Mouse (Mus musculus): Measurements from ENCODE around the gene Lrrc49. TPM values are rescaled to one million over a fixed set of nuclear protein-coding genes. Genes with fewer than 3 reads are reported as not detected.

Gene Lrrc49
- total RNA-seq, 2 experiments from 2014 or later, result 2.1 to 2.6 TPM

DNA sequence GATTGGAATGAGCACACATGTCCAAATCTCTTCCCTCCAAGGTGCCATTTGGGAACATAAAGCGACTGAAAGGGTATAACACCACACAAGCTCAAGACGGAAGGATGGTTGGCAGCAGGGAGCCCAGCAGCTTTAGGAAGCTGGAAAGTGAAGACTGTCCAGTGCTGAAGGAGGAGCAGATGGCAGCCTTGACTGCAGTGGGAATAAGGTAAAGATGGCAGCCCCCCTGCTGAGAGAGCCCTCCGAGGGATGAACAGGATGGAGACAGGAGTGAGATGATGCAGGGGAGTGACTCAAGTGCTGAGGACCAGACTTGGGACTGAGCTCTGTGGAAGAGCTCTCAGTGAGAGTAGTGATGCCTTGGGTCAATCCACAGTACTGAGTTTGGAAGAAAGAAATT is 79.9 kb downstream of the Lrrc49 start:
- intact Hi-C loops (cut with DNase I), result no loop called here
- DNase-seq, result no peak

DNA sequence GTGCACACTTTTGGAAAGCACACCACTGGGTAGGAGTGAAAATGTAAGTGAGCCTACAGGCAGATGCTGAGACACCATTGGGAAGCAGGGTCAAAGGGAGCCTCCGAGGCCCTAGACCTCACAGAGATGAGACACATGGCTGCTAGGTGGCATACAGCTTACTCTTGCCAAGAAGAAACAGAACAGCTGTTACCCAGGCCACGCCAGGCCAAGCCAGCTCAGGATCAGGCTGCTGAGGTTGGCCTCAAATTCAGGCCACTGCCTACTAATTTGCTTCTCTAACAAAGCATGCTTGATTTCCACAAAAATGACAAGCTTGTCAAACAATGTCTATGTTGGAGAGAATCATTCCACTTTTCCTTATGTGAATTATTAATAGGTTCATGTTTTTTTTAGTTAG is 83.0 kb downstream of the Lrrc49 start:
- DNase-seq, result peak in 1 of 2 experiments; percentile 17
- intact Hi-C loops (cut with DNase I), result no loop called here

DNA sequence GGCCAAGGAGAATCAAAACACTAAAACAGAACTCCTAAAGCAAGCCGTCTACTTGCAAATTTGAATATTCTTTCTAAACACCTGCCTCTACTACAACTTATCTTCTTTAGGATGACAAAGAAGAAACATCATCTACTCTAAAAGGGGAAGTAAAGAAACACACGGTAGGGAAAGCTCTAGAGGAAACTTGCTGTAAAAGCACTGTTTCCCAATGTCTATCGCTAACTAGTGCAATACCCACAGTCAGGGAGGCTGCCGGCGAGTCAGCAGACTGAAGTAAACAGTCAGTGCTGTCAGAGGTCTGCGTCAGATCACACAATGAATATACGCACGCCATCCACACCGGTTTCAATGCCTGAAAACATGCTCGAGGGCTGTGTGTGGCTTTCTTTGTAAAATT is 86.0 kb downstream of the Lrrc49 start:
- DNase-seq, result no peak
- intact Hi-C loops (cut with DNase I), result no loop called here

DNA sequence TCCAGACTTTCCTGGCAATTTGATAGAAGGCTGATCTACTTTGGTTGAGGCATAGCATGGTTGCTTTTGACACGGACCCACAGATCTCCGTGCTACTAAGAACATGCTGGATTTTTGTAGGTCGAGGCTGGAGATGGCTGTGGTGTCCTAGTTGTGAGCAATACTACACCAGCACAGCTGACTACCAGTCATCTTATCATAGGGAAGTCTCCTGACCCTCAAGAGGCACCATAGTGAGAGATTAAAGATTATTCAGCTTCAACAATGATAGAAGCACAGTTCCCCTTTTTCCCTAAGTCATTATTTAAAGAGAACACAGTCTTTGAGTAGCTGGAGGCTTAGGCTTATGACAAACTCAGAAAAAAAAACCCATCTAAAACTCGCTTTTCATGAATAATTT is 87.7 kb downstream of the Lrrc49 start:
- intact Hi-C loops (cut with DNase I), result no loop called here
- DNase-seq, result no peak

DNA sequence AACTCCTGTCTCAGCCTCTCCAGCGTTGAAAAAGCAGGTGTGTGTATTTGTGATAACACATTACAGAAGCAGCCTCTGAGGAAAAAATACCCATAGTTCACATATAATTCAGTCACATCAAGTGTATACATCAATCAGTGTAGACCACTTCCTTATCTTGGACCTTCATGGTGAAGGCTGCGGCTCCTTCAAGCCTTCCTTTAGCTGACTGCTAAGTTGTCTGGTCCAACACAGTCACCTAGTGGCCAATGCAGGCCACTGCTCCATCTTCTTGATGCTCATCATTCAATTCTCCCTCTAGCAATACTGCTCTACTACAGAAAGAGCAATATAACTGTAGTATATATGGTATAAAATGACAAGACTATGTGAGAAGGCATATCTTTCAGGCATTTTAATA is 88.5 kb downstream of the Lrrc49 start:
- peak in 1 of 2 experiments; percentile 16 for DNase-seq
- intact Hi-C loops (cut with DNase I), result loop anchor here (5.0 kb wide), 1 partner anchor 357 kb away; no protein-coding TSS in a partner anchor

DNA sequence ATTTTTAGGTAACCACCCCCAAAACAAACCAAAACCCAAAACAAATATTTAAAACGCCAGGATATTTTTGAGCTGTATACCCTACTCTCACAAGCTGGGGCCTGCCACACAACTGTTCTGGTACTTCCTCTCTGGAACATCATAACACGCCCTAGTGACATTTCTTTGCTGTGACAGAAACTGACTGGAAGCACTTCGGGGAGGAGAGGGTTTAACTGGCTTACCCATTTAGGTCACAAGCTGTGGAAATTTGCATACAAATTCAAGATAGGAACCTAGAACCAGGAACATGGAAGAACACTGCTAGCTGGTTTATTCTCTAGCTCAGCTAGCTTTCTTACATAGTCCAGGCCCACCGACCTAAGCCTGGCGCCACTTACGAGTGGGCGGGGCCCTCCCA is 92.6 kb downstream of the Lrrc49 start:
- DNase-seq, result no peak

DNA sequence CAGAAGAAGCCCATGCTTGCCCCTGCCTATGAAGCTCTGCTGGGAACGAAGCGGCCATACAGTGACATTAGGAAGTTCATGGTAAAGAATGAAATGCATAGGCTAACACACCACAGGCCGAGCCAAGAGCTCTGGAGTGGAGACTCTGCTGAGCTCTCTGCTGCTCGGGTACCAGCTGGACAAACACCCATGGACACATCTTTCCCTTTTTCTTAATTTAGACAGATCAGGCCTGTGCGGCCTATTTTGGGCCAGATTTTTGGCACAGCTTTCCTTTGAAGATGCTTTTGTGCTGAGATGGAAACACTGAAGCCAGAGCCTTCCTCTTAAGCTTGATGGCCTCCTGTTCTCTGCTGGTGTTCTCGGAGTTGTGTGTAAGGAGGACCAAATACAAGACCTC is 95.0 kb downstream of the Lrrc49 start:
- intact Hi-C loops (cut with DNase I), result no loop called here
- DNase-seq, result no peak

More for the DNA sequence above, 92.6 kb downstream of the Lrrc49 start:
- intact Hi-C loops (cut with DNase I), result loop anchor here (5.0 kb wide), 1 partner anchor 353 kb away; no protein-coding TSS in a partner anchor

DNA sequence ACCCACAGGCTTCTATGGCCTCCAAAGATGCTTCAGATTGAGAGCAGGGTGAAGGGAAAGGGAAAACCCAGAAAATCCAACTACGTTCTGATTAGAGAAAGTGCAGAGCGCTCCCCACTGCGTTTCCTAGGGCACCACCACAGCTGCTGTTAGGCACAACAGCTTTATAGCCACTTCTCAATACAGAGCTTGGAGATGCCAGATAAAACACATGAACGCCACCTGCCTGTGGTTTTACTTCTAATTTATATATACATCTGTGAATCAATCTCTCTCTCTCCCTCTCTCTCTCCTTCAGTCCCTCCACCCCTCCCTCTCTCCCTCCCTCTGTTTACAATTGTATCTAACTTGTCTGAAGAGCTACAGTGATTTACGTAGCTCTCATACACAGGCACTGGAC is 95.6 kb downstream of the Lrrc49 start:
- DNase-seq, result no peak
- intact Hi-C loops (cut with DNase I), result no loop called here

DNA sequence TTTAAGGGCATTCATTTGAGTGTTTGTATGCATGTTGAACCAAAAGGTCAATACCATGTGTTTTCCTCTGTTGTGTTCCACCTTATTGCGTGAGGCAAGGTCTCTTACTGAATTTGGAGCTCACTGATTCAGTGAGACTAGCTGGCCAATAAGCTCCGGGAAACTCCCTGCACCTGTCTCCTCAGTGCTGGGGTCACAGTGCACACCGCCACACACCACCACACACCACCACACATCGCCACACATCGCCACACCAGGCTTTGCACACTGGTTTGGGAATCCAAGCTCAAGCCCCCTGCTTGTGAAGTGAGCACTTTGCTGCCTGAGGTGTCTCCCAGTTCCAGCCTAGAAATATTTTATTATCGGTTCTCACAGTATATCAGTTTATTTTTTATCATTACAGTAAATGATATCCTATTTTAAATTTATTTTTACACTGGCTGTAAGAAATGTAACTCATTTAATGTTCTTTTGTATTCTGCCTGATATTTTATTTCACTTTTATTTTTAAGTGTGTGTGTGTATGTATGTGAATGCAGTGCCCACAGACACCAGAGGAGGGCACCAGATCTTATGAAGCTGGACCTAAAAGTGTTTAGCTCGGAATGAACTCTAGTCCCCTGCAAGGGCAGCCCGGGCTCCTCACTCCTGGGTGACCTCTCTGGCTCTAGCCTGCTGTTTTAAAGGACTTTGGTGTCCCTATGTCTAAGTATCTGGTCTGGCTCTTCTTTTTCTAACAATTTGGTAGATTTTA is 96.9 kb downstream of the Lrrc49 start:
- intact Hi-C loops (cut with DNase I), result no loop called here
- DNase-seq, result no peak

DNA sequence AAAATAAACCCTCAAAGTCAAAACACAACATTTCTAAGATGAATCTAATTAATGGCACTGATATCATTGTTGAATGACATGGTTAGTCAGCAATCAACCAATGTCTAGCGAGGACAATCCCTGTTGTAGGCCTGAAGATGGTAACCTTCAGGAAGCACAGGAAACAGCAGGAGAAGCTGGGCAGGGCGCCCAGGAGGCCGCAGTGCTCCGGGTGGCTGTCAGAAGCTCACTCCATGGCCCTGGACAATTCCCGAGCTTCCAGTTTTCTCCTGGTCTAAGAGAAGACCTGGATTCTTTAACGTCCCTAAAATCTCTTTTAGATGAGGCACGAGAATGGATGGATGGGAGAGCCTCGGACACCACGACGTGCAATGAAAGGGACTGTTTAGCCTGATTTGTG is 99.0 kb downstream of the Lrrc49 start:
- DNase-seq, result no peak

DNA sequence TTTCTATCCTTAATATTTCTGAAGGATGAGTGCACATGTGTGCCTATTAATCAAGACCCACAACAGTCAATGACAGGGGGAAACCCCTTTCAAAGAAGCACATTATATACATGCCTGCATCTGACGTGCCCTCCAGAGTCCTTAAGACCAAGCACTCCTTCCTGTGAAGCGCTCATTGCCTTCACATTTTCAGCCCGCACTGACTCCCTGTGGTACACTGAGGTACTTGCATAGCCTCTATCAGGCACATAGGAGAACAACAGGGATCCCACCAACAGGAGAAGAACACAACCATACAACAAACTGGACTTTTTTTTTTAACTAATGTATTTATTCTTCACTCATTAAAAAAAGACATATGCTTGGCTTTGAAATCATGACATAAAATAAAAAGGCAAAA is 101.0 kb downstream of the Lrrc49 start:
- intact Hi-C loops (cut with DNase I), result no loop called here
- no peak for DNase-seq

More for the DNA sequence above, 99.0 kb downstream of the Lrrc49 start:
- intact Hi-C loops (cut with DNase I), result no loop called here

DNA sequence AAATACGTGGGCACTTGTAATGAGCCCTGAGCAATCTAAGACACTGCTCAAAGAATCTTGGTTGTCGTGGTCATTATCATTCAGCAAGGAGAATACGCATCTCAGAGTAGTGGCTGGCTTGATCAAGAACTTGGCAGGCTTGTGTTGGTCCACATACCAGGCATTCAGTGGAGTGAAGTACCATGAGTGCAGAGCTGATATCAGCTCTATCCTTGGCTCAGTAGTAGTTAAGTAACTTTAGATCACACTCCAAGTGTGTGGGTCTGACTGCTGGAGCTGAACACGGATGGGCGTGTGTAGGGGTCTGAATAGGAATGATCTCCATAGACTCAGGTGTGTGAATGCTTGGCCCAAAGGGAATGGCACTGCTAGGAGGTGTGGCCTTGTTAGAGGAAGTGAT is 102.8 kb downstream of the Lrrc49 start:
- intact Hi-C loops (cut with DNase I), result no loop called here
- DNase-seq, result no peak

DNA sequence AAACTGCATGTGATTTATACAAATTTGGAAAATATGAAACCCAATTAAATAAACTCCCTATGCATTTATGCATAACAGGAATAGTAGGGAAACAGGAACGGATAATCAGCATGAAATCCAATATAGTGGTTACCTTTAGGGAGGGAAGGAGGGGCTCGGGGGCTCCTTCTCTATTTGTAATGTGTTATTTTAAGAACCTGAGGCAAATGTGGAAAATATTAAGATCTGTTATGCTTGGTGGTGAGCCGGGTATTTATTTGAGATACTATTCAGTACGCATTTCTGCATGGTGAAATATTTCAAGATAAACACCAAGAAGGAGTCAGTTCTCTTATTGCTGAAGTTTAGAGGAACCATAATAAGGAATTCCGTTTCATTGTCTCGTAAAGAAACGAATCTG is 105.4 kb downstream of the Lrrc49 start:
- no peak for DNase-seq
- intact Hi-C loops (cut with DNase I), result no loop called here

DNA sequence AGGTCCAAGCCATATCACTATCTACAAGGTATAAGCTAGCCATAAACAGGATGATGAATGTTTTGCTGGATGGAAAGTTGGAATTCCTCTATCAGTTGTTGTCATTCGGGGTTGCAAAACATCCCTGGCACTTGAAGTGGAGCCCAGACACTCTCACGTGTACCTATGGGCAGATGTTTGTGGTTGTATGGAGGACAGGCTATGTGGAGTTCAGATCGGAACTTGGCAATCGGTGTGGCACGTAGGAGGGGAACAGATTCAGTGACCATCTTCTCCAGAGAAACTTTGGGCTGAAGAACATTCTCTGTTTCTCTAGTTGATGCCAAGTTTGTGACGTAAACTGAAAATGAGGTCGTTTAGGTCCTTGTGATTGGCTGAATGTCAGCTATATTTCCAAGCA is 114.9 kb downstream of the Lrrc49 start:
- intact Hi-C loops (cut with DNase I), result no loop called here
- no peak for DNase-seq

DNA sequence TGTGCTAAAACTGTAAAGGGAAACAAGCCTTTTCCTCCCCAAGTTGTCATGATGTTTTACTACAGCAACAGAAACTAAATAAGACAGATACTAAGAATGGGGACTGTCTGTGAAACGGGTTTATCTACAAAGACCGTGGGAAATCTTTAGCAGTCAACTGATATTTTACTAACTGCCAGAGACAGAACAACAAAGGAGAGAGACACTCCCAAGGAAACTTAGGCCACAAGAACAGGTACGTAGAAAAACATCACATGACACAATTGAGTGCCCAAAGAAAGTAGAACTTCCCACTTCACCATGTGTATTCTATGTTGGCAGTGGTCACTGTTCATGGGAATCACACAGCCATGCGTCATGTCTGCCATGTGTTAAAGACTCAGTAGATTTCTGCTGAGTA is 116.2 kb downstream of the Lrrc49 start:
- DNase-seq, result no peak
- intact Hi-C loops (cut with DNase I), result no loop called here

DNA sequence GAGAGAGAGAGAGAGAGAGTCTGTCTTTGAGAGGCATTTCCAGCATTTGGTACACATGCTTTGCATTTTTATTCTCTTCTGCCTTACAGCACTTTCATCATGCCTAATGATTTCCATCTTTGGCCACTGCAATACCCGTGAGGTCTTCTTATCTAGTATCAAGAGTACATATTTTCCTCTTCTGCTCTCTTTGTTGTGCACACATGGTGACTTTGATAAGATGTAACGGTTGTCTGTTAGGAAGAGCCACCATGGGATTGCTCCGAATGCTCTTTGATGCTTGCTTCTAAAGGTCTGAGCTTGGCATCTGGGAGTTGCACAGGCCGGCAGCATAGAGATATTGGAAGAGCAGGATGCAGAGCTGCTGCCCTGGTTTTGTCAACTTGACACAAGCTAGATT is 116.9 kb downstream of the Lrrc49 start:
- intact Hi-C loops (cut with DNase I), result no loop called here
- DNase-seq, result no peak

DNA sequence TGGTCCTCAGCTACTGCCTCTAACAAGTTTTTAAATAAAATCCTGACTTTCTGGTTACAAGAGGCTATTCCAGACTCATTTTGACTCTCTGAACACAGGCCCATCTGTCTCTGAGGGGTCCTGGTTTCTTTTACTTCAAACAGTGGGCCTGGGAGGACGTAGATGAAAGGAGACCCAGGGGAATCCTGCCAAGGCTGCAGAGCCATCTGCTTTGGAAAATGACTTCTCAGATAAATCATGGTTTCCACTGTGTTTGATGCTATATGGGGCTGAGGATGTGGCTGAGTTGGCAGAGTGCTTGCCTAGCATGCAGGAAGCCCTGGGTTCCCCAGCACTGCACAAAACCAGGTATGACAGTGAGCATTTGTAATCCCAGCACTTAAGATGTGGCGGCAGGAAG is 118.6 kb downstream of the Lrrc49 start:
- intact Hi-C loops (cut with DNase I), result no loop called here
- DNase-seq, result no peak

DNA sequence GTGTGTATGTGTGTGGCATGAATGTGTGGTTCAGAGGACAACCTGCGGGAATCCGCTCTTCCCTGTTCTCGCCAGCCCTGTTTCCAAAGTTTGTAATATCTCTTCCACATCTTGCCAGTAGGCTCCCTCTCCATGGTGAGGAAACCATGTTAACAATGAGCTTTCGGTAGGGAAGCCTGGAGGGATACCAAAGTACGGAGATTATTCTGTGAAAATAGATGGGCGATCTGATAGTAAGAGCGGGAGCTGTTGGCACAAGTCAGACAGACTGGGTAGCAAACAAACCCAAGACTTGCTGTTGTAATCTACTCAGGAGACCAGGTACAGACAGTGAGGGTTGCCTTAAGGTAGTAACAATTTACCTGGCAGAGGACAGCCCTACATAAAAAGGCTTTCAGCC is 124.1 kb downstream of the Lrrc49 start:
- no peak for DNase-seq
- intact Hi-C loops (cut with DNase I), result no loop called here

DNA sequence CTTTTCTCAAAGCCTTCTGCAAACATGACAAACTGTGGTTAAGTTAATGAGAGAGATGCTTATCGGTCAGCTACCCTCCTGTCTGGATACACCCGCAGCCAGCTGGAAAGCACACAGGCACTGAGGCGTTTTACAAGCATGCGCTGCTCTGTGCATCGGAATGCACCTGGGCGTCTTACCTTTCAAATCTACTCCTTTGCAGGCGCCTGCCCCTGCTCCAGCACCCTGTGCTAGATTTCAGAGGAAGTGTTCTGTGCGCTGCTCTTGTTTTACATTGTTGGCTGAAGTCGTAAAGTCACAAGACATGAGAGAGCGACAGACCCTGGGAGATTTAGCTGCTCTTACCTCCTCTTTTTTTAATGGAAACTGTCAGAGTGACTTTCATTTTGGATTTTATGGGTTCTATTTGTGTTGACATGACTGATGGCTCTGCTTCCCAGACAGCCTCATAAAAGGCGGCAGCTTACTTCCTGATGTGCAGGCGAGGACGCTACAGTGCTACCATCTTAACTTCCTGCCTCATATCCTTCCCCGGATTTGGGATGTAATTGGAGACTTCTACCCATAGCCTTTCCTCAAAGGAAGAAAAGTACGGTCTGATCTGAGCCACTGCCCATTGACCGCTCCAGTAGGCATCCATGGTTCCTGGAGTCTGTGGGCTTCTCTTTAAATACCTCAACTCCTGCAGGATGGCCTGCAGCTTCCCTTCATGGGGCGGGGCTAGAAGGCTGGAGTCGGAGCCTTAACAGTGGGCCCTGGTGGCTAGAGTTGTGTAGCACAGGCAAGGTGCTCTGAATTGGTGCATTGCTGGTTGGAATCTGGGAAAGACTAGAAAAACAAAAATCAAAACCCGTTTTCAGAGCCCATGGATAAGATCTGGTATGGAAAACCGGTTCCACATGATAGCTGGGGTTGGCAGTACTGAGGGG is 125.3 kb downstream of the Lrrc49 start:
- no peak for DNase-seq

DNA sequence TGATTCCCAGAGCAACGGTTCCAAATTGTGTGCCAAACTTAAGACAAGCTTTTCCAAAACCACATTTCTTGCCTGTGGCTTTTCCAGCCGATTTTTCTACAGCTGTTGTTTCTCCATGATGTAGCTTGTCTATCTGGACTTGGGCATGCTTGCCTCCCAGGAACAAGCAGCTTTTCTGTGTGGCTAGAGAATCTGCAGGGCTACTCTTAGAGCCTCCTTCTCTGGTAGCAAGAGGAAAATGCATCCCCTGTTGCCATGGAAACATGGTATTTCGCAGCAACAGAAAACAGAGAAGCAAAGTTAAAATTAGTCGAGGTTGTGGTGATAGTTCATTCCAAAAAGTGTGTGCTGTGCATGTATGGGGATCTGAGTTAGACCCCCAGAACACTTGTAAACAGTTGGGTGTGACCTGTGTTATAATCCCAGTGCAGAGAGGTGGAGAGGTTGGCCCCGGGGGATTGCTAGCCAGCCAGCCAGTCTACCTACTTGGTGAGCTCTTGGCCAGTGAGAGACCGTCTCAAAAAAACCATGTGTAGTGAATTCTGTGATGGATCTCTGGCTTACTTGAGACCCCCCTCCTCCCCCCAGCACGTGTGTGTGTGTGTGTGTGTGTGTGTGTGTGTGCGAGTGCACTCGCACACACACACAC is 126.2 kb downstream of the Lrrc49 start:
- no peak for DNase-seq
- intact Hi-C loops (cut with DNase I), result no loop called here

More for the DNA sequence above, 125.3 kb downstream of the Lrrc49 start:
- intact Hi-C loops (cut with DNase I), result no loop called here

DNA sequence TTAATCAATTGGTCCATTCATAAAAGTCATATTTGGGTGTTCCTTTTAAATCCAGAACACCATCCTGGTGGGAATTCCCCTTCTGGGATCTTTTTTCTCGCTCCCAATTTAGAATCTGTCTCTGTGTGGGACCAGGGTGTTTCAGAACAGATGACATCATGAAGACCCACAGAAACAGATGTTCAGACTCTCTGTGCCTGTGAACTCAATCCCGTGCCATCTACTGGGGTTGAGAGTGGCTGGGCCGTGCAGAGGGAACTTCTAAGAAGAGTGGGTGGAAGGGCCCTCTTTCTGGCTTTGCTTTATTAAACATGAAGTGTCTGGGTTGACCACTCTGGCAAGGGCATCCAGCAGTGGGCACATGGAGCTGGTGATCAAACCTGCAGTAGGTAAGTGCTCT is 129.5 kb downstream of the Lrrc49 start:
- DNase-seq, result no peak
- intact Hi-C loops (cut with DNase I), result no loop called here

Data from gastrocnemius, postnatal 36 days (tissue).